Mouse (Mus musculus) right cerebral cortex, postnatal 36 days (tissue): Measurements from ENCODE around the gene Prkch.

ENCODE experiments used
- DNase-seq, 2 experiments: peaks; one replicate each; pipeline ENCODE4 v3.0.0; 2022; ENCODE audit warnings: low spot score in 2 of 2, mixed read lengths in 1 of 2

Gene Prkch

DNA sequence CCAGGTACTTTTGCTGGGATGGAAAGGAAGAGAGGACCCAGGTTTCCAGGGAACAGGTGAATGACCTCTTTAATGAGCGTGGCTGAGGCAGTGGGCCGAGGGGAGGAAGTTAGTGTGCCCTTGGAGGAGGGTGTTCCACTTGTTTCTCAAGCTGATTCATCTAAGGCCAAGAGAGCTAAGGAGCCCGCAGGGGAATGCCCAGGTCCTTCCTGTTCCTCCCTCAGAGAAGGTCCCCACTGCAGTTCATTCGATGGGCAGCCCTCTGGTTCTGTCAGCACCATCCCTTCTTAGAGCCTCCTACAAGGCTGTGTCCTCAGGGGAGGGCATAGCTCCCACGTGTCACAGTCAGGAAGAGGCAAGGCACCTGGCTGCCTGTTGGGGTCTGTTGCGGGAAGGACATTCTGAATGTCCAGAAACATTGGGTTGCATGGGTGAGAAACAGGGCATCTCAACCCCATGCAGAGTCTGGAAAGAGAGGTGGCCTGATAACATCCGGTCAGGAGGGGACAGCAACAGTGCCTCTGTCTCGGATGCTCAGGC is 26.3 kb downstream of the Prkch start:
- no peak for DNase-seq

DNA sequence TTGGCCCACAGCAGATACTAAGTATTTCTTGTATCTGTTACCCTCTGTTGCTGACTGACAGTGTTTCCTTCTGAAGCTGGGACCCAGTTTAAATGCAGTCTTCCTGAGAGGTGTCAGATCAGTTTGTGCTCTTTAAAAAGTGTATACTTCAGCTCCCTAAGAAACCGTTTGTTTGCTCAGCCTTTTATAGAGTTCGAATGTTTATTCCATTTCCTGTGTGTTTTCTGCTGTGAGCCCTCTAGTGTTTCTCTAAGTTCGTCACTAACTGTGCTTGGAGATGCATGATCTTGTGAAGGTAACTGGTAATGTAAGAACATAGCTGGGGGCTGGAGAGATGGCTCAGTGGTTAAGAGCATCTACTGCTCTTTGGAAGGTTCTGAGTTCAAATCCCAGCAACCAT is 27.1 kb downstream of the Prkch start:
- no peak for DNase-seq

DNA sequence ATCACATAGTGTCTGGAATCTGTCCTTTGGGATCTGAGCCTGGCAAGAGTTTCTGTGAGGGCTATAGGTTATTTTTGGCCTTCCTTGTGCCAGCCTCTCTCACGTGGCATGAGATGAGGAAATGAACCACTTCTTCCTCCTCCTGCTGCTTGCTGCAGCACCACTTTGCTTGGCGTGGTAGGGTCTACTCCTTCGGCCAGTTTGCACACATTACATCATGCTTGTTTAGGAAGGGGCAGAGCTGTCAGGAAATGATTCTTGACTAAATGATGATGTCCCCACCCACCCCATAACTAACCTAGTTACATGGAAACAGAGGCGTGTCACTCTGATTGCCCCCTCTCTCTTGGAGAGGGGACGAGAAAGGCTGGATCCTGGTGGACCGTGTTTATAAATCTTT is 28.6 kb downstream of the Prkch start:
- DNase-seq = no peak

DNA sequence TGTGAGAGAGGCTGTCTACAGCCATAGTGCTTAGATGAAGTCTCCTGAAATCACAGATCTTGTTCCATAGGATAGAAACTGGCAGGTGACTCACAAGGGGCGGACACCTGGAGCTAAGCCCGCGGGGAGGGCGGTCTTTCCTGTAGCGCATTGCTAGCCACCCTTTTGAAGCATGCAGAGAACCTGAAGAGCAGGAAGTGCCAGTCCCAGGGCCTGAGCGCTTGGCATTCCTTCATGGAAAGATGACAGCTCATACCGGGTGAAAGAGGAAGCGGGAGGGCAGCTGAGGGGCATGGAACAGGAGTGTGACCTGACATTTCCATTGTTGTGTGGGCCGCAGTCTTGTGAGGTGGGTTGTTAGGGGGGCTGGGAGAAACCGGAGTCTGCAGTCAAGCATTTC is 33.1 kb downstream of the Prkch start:
- DNase-seq = no peak

DNA sequence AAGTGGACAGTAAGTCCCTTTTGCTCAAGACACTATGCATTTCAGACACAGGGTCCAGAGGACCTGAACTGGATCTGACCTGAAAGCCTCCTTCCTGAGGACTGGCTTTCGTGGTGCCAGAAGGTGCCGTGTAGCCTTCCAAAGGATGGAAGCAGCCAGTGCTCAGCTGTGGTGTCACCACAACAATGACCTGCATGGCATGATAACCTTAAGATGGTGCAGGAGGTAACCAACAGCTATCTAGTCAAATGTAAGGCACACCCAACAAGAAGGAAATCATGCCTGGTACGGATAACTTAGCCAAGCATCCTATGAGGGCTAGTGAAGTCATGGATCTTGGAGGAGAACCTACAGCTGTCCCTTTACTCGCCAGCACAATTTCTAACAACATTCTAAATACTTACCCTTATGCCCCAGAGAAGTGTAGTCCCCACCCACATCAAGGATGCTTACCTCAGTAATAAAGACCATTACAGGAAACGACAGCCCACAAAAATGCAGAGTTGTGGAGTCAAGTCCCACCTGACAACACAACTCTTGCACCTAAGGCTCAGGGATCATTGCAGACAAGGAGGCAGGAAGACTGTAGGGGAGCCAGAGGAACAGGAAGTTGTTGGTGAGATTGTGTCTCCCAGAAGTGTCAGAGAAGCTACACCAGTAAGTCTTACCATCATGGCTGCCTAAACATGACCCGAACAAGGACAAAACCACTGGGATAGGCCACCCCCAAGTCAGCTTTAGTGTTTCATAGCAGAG is 40.9 kb downstream of the Prkch start:
- no peak for DNase-seq

DNA sequence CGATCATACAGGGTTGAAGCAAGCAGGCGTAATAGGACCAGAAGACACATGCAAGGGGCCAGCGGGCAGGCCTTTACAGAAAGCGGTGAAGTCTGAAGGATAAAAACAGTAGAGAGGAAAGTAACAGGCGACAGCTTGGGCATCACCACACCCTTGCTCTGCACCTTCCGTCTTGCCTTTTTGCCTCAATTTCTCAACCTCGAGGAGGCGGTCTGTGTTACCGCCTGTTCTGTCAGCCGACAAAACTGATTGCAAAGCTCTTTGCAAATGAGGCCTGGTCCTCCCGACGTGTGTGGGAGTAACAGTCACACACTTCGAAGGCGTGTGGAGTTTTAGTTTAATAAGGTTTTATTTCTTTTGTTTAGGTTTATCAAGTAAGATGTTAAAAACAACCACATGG is 43.3 kb downstream of the Prkch start:
- DNase-seq = no peak

DNA sequence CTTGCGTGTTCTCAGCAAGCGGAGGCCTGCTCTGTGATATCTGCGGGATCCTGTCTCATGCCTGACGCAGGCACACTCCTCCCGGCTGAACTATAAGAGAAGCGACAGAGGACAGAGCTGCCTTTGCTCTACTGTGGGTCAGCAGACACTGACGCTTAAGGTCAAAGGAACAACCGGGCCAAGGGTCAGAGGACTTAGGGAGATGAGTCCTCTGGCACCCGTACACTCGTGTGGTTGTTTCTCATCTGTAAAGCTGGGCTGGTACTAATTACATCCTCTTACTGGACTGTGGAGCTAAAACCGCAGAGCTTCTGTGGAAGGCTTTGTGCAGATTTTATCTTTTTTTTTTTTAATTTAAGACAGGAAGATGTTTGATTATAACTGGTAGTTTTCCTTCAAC is 46.0 kb downstream of the Prkch start:
- DNase-seq = no peak

DNA sequence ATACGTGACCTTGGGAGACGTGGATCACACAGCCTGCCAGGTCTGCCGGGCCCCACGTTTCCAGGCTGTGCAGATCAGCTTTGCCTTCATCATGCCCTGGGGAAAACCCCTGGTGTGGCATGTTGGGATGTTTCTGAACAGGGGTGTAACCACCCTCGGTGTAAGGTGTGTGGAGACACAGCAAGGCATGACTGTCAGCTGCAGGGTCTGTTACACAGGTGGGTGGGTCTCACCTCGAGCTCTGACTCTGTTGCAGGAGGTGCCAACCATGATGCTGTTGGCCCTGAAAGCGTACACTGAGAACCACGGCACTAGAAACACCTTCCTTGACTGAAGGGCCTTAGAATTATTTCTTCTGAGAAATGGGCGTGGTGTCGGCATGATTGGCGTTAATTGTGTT is 46.6 kb downstream of the Prkch start:
- no peak for DNase-seq

DNA sequence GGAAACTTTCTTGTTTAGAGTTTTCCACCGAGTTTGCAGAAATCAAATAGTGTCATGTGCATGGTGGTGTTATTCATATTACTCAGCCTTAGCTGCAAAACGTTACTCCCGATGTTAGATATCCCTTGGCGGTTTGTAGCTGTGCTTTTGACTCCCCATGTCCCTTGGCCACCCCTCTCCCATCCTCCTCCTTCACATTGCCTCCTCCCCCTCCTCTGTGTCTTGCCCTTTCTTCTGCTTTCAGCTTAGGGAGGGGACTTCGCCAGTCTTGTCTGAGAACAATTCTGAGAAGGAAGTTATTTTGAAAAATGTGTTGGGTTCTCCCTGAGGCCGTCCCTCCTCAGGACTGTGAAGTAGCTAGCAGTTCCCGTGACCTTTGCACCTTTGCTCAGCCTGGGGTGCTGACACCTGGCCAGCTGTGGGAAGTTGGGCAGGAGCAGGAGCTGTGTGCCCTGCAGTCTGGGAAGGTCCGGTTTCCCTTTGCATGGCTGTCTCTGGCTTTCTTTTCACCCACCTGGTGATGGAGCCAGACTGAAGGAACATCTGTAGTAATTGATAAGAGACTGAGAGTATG is 48.2 kb downstream of the Prkch start:
- DNase-seq = no peak

DNA sequence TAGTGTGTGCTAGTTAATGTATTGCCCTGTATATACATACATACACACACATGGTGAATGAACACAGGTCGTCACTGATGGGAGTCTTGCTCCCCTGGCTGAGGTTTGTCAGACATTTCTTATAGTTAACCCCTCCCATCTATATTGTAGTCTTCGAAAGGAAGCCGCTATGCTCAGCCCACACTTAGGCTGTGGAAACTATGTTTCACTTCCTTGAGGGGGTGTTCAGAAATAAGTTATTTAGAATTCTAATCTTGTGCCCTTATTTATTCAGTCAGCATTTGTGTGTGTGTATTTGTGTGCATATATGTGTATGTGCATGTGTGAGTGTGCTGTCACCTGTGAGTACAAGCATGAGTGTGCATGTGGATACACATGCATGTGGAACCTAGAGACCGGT is 49.1 kb downstream of the Prkch start:
- no peak for DNase-seq

DNA sequence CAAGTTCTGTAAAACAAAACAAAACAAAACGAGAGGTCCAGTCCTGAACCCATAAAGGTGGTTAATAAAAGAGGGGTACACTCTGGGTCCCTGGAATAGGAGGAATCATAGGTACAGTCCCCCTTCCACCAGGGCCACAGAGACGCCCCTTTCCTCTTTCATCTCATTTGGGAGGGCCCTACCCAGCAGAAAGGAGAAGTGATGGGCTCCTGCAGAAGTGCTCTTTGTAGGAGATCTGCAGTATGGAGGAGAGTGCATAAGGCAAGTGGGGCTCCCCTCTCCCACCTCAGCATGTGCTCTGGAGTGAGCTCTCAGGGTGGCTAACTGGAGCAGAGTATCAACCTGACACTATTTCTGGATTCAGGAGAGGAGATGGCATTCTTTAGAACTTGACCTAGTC is 55.0 kb downstream of the Prkch start:
- no peak for DNase-seq

DNA sequence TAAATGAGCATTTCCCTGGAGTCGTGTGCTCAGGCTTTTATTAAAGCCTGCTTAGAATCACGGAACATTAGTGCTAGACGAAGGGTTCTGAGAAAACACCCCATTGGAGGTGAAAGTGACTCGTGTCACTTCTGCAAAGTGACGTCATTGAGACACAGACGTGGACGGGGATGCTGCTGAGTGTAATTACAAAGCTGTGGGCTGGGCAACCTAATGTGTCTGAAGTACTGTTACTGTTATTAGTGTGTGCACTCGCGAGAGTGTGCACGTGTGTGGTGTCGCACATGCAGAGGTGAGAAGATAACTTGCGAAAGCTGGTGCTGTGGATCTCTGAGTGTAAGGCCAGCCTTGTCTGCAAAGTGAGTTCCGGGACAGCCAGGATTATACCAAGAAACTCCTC is 56.6 kb downstream of the Prkch start:
- DNase-seq = no peak

DNA sequence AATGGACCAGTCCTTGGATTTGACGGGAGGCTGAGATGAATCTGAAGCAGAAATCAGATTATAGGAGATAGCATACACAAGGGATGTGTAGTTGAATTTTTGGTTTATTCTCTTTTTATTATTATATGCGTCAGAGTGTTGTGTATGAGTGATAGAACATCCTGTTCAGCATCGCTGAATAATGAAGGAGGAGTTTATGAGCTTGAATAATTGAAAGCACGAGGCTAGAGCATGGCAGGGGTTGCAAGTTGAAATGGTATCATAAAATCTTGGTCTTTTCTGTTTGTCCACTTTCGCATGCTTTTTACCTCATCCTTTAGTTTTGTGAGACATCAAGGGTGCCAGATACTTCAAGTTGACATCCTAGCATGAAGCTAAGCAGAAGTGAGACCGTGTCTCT is 60.6 kb downstream of the Prkch start:
- DNase-seq = no peak

DNA sequence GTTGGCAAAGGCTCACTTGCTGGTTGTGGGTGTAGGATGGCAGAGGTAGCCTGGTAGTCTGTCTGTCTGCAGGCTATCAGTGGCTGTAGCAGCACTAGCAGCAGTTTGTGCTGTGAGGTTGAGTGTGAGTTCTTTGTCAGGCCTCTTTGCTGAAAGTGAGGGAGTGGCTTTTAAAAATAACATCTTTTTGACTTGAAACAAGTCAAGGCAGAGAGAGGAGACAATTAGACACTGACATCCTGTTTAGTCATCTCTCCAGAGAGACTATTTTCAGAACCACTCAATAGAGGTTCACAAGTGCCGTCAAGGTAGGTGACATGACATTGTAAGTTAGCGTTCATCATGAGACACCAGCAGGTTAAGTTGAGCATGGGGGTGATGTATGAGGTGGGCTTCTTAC is 63.1 kb downstream of the Prkch start:
- no peak for DNase-seq

DNA sequence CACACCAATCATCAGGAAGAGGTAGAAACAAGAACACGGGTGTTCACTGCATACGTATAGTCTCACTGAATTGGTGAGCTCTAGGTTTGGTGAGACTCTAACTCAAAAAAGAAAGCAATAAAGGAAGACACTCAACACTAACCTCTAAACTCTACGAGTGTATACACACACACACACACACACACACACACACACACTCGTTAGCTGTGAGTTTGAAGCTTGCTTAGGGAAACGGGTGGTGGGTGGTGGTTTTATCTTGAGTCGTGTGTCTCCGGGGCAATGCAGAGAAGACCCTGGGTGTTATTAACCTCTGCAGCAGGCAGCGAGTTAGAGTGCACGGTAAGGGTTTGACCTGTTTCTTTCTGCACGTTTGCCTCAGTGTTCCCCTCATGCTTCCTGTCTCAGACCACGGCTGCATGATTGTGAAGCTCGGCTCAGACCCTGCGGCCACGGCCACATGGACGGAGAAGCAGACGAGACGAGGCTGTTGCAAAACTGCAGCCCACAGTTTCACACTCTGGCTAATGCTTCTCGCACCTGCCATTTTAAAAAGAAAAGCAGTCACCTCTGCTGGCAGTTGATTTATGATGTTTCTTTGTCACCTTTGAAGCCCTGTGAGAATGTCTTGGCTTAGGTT is 72.1 kb downstream of the Prkch start:
- no peak for DNase-seq

DNA sequence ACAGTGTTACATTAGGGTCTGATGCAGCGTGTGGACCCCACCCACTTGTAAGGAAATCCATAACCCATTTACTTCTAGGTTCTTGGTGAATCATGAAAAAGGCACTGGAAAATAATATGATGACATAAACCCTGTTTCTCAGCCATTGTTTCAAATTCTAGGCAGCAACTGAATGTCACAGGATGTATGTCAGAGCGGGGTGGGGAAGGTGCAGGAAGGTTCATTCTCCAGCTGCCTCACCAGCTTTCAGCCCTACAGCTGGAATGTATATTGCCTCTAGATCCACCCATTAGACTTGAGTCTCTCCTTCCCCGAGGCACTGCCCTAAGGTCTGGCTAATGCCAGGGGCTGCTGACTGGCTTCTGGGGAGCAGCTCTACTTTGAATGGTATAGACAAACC is 78.8 kb downstream of the Prkch start:
- DNase-seq = no peak

DNA sequence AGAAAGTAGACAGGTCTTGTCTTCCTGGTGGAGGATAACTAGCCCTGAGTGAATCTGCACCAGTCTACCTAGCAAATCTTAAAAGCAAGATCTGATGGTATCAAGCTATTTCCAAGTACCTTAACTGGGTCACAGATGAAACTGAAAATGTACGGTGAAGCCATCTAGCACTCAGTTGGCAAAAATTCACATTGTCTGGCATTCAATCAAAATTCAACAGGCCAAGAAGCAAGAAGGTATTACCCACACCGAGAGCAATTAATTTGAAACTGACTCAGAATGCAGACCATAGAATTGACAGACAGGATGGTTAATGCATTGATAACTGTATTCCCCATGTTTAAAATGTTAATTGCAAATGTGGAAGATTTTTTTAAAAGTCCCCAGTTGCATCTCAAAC is 82.1 kb downstream of the Prkch start:
- no peak for DNase-seq

DNA sequence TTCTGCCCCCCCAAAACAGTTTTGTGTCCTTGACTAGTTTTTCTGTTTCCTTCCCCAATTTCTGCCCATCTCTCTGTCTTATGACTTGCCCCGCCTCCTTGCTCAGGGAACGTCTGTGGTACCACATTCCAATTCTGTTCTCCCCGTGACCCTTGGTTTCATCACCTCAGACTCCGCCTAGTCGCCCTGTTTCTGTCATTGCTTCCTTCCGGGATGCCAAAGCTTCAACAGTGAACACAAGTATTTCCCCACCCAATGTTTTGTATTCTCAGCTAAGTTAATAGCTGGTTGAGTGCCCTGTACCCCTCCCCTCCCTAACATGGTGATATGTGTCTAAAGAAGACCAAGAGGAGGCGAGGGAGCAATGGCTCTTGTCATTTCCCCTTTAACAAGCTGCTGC is 83.0 kb downstream of the Prkch start:
- no peak for DNase-seq

DNA sequence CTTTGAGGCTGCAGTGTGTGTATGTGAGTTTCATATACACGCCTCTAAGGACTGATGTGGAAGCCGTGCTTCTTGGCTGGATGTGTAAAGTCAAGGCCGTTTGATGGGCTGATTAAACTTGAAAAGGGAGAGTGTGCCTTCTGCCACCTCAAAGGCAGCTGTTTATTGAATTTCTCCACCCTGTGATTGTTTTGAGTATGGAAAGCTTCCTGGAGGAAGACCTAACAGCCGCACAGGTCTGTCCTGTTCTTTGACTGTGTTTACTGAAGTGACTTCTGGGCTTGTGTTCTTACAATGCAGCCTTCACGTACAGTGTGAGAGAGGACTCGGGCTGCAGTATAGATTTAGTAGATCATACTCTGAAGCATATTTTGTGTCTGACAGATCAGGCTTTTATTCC is 86.1 kb downstream of the Prkch start:
- no peak for DNase-seq

DNA sequence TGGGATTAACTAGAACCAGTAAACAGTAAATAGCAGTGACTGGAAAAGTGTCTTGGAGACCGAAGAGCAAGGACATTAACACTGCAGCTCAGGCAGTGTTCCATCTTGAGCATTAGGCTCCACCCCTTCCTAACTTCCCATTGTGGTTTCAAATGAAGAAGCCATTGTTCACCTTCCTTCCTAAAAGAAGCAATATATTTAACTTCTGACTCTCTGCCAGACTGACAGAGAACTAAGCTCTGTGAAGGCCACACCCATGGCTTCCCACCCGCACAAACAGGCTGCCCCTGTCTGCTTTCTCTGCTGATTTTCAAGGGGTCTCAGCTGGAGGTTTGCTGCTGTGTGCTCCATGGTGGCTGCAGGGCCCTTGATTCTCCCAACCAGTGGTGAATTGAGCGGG is 86.9 kb downstream of the Prkch start:
- DNase-seq = no peak

DNA sequence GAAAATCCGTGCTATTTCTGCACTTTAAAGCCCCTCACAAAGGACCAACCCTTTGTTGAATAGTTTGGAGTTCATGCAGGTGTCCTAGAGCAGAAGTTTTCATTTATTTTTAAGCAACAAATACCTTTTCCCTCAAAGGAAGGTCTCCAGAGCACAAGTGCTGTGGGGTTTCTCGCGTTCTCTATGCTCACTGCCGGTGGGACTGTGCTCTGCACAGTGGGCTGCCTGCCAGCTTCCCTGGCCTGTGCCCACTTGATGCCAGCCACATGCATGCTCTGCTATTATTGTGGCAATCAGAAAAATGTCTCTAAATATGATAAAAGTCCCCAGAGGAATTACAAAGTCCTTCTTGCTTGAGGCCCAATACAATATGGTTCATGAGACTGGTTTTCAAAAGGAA is 87.4 kb downstream of the Prkch start:
- no peak for DNase-seq

DNA sequence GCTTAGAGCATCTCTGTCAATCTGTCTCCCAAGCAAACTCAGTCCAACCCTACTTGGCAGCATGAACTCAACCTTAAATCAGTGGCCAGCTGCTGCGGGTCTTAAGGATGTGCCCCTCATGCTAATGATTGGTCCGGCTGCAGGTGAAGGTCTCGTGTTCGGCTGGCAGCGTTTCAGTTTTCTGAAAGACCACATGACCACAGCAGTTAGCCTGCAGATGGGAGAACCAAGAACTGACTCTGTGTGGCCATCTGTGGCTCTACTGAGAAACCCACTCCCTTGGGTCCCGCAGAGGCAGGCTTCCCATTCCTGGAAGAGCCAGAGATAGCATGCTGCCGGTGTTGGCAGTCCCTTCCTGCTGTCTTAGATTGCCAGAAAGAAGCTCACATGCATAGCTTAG is 89.2 kb downstream of the Prkch start:
- DNase-seq = no peak

DNA sequence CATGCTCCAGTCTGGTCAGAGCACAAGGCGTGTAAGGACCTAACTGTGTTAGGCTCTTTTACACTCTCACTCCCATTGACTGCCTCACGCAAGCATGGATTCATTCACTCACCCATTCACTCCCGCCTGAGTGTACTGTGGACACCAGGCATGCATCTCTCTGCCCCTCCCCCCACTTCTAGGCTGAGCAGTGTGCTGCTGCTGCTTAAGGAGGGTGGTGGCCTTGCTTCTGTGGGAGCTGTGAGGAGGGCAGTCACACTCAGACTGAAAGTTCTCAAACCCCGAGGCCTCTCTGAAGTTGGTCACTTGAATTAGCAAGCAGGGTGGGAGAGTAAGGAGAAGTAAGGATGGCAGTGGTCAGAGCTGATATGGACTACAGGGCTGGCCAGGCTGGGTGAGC is 90.6 kb downstream of the Prkch start:
- DNase-seq = no peak
